Mouse (Mus musculus) embryonic facial prominence, embryonic 12.5 days (tissue): ENCODE measurements around the gene Gpr87. TPM values are rescaled to one million over a fixed set of nuclear protein-coding genes. Genes with fewer than 3 reads are reported as not detected.

Experiments used
- ATAC-seq: fragments of 200-750 bp; cut with Nextera tagmentation; 2 replicates; pipeline ENCODE4 v1.8.0; 2017; ENCODE audit not compliant: insufficient number of reproducible peaks, insufficient read depth, low FRiP score, low TSS enrichment
- H3K27ac ChIP-seq: fragments of 300-500 bp; sonication (generic); 2 replicates; pipeline ENCODE4 v1.5.1; 2016; ENCODE audit warnings: mild to moderate bottlenecking
- H3K27me3 ChIP-seq: fragments of 300-500 bp; sonication (generic); 2 replicates; pipeline ENCODE4 v1.6.1; 2016; ENCODE audit warnings: mild to moderate bottlenecking, moderate library complexity
- H3K36me3 ChIP-seq: fragments of 300-500 bp; sonication (generic); 2 replicates; pipeline ENCODE4 v1.6.1; 2016; ENCODE audit warnings: mild to moderate bottlenecking
- H3K4me1 ChIP-seq: fragments of 300-500 bp; sonication (generic); 2 replicates; pipeline ENCODE4 v1.6.1; 2016
- H3K4me2 ChIP-seq: fragments of 300-500 bp; sonication (generic); replicated peaks from 2 replicates; pipeline ENCODE4 v1.6.1; 2016; ENCODE audit warnings: mild to moderate bottlenecking, moderate library complexity
- H3K4me3 ChIP-seq: fragments of 300-500 bp; sonication (generic); 2 replicates; pipeline ENCODE4 v1.5.1; 2016; ENCODE audit warnings: mild to moderate bottlenecking
- H3K9ac ChIP-seq: fragments of 300-500 bp; sonication (generic); 2 replicates; pipeline ENCODE4 v1.6.1; 2016; ENCODE audit warnings: mild to moderate bottlenecking, moderate library complexity
- H3K9me3 ChIP-seq: fragments of 300-500 bp; sonication (generic); 2 replicates; pipeline ENCODE4 v1.6.1; 2016; ENCODE audit warnings: mild to moderate bottlenecking, moderate library complexity
- WGBS: fragments of 180-500 bp; shearing (Covaris S2); methylation state at CpG from one replicate; pipeline ENCODE4 v1.1.7; 2016; 5-methylcytosine and 5-hydroxymethylcytosine counted together
- polyA plus RNA-seq: library from polyadenylated mRNA; unstranded; fragments of >200 nt; fragmentation: Nextera tagmentation; extraction: Ambion mirVana; gene quantifications from 2 replicates; pipeline ENCODE4 v1.2.1, GENCODE M21; 2016

Gpr87 gene
- polyA plus RNA-seq, 1 experiment from 2014 or later, result 0.26 TPM

GRCm38 (mm10) chr3:59182129-59182528 is 12.8 kb downstream of the Gpr87 start:
- ATAC-seq, result no peak
- H3K27ac ChIP-seq, result no peak overlapping the region
- no peaks in the 10 kb centered on the region for H3K36me3 ChIP-seq

GRCm38 (mm10) chr3:59181134-59181533 is 13.8 kb downstream of the Gpr87 start:
- no peak for ATAC-seq
- H3K9ac ChIP-seq, result no peak overlapping the region
- H3K27me3 ChIP-seq, result no peaks in the 10 kb centered on the region
- H3K27ac ChIP-seq, result no peak overlapping the region
- H3K36me3 ChIP-seq, result no peaks in the 10 kb centered on the region
- WGBS, result 71% methylated on average over 5 of the region's 5 CpGs
- no peak overlapping the region for H3K4me2 ChIP-seq
- no peak overlapping the region for H3K4me3 ChIP-seq
- H3K4me1 ChIP-seq, result no peaks in the 10 kb centered on the region
- no peaks in the 10 kb centered on the region for H3K9me3 ChIP-seq

More at GRCm38 (mm10) chr3:59182129-59182528, 12.8 kb downstream of the Gpr87 start:
- Histone ChIP-seq H3K27me3 (no peaks in the 10 kb centered on the region), H3K9ac (no peak overlapping the region), H3K4me1 (no peaks in the 10 kb centered on the region), H3K4me3 (no peak overlapping the region), H3K4me2 (no peak overlapping the region), H3K9me3 (no peaks in the 10 kb centered on the region)

DNA sequence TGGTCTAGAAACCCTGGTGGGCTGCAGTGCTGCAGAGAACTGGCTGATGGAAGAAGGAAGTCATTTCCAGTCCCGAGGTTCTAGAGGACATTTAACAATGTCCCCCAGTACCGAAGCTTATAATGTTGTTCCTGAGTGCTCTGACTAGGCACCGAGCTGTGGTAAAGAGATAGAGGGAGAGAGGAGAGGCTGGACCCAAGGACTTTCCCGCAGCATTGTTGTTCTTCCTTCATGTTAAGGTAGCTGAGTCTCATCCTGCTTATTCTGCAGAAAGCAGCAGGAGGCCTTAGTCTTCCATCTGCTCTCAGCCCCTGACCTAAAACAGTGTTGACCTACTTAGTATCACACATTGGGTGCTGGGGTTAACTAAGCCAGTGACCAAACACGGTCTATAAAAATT is 18.0 kb downstream of the Gpr87 start:
- Histone ChIP-seq H3K9me3 (no peaks in the 10 kb centered on the region), H3K36me3 (no peaks in the 10 kb centered on the region), H3K4me2 (no peak overlapping the region), H3K9ac (no peak overlapping the region), H3K27me3 (no peaks in the 10 kb centered on the region), H3K4me3 (no peak overlapping the region), H3K27ac (no peak overlapping the region), H3K4me1 (no peaks in the 10 kb centered on the region)
- 80% methylated on average over 5 of the region's 5 CpGs for WGBS
- no peak for ATAC-seq

GRCm38 (mm10) chr3:59175234-59175633 is 19.7 kb downstream of the Gpr87 start:
- H3K27me3 ChIP-seq, result no peaks in the 10 kb centered on the region
- no peak overlapping the region for H3K4me2 ChIP-seq
- H3K4me3 ChIP-seq, result no peak overlapping the region
- 29% methylated on average over 5 of the region's 5 CpGs for WGBS
- no peak overlapping the region for H3K9ac ChIP-seq
- no peaks in the 10 kb centered on the region for H3K9me3 ChIP-seq
- no peak for ATAC-seq
- no peaks in the 10 kb centered on the region for H3K36me3 ChIP-seq
- 0 out of 2 replicates have a peak, but pooled peaks cover 4% of the 10 kb centered on the region for H3K4me1 ChIP-seq
- H3K27ac ChIP-seq, result no peak overlapping the region

- H3K36me3 ChIP-seq, result no peaks in the 10 kb centered on the region
- H3K4me1 ChIP-seq, result 0 out of 2 replicates have a peak, but pooled peaks cover 8% of the 10 kb centered on the region
- H3K27me3 ChIP-seq, result no peaks in the 10 kb centered on the region
- H3K4me3 ChIP-seq, result no peak overlapping the region
- H3K9ac ChIP-seq, result no peak overlapping the region
- ATAC-seq, result no peak
- no peak overlapping the region for H3K27ac ChIP-seq
- 72% methylated on average over 6 of the region's 6 CpGs for WGBS
- H3K9me3 ChIP-seq, result no peaks in the 10 kb centered on the region
- H3K4me2 ChIP-seq, result no peak overlapping the region
Measured at GRCm38 (mm10) chr3:59174426-59175154, 20.3 kb downstream of the Gpr87 start.

DNA sequence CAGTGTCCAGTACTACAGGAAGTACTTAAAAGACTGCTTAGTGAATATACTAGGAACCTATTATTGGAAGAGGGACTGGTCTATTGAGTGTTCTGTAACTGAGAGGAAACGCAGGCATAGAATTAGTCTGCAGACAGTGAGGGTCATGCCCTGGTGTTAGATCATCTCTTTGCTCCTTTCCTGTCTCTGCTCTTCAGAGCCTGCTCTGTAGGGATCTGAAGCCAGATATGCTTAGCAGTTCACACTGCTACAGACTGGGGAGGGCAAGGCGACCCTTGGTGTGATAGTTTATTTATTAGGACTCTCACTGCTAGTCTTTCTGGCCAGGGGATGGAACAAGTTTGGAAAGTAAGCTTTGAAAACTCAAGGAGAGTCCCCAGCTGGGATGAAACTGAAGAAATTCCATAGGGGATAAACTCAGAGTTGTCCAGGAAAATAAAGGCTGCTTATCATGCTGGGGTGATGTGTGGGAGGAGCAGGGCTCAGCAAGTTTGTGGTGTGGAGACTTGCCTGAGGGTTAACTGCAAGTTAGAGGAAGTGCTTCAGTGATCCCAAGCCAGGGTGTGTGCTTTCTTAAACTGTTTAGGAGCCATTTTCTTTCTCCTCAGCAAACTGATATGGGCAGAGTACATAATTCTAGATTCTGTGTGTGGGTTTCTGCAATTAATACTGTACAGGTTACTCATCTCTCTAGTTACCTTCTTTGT is 24.8 kb downstream of the Gpr87 start:
- H3K9ac ChIP-seq, result no peak overlapping the region
- H3K4me3 ChIP-seq, result no peak overlapping the region
- H3K9me3 ChIP-seq, result no peaks in the 10 kb centered on the region
- no peaks in the 10 kb centered on the region for H3K27me3 ChIP-seq
- 42% methylated on average over 2 of the region's 2 CpGs for WGBS
- no peak overlapping the region for H3K4me2 ChIP-seq
- ATAC-seq, result no peak
- no peak overlapping the region for H3K27ac ChIP-seq
- no peaks in the 10 kb centered on the region for H3K36me3 ChIP-seq
- 0 out of 2 replicates have a peak, but pooled peaks cover 8% of the 10 kb centered on the region for H3K4me1 ChIP-seq

DNA sequence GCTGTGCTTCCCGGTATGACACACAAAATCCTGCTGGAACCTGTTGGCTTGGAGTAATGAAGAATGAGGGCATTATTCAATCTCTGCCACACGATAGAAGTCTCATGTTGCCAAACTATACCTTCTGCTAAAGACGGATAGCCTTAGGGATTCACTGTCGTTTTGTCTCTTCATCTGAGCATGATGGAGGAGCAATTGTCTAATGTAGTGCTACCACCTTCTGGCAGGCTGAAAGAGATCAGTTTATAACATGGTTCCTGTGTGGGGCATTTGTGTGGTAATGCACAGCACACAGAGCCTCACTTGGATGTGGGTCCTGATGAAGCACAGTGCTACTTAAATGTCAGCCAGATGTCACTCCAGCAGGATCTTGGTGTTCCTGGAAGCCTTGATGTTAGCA is 25.7 kb downstream of the Gpr87 start:
- 59% methylated on average over 4 of the region's 4 CpGs for WGBS
- Histone ChIP-seq H3K27ac (no peak overlapping the region), H3K9ac (no peak overlapping the region), H3K4me1 (0 out of 2 replicates have a peak, but pooled peaks cover 8% of the 10 kb centered on the region), H3K4me2 (no peak overlapping the region), H3K27me3 (no peaks in the 10 kb centered on the region), H3K4me3 (no peak overlapping the region), H3K9me3 (no peaks in the 10 kb centered on the region), H3K36me3 (no peaks in the 10 kb centered on the region)
- ATAC-seq, result no peak

GRCm38 (mm10) chr3:59168476-59168875 is 26.4 kb downstream of the Gpr87 start:
- Histone ChIP-seq H3K36me3 (no peaks in the 10 kb centered on the region), H3K27me3 (no peaks in the 10 kb centered on the region), H3K9ac (no peak overlapping the region), H3K4me2 (no peak overlapping the region), H3K27ac (no peak overlapping the region), H3K4me3 (no peak overlapping the region), H3K4me1 (0 out of 2 replicates have a peak, but pooled peaks cover 8% of the 10 kb centered on the region), H3K9me3 (no peaks in the 10 kb centered on the region)
- 91% methylated on average over 6 of the region's 6 CpGs for WGBS
- no peak for ATAC-seq

GRCm38 (mm10) chr3:59167417-59168054 is 27.4 kb downstream of the Gpr87 start:
- no peaks in the 10 kb centered on the region for H3K36me3 ChIP-seq
- no peaks in the 10 kb centered on the region for H3K27me3 ChIP-seq
- H3K9ac ChIP-seq, result no peak overlapping the region
- no peak overlapping the region for H3K4me2 ChIP-seq
- H3K9me3 ChIP-seq, result no peaks in the 10 kb centered on the region
- 0 out of 2 replicates have a peak, but pooled peaks cover 8% of the 10 kb centered on the region for H3K4me1 ChIP-seq
- H3K4me3 ChIP-seq, result no peak overlapping the region
- 78% methylated on average over 2 of the region's 2 CpGs for WGBS
- ATAC-seq, result no peak
- no peak overlapping the region for H3K27ac ChIP-seq

GRCm38 (mm10) chr3:59160465-59160864 is 34.4 kb downstream of the Gpr87 start:
- Histone ChIP-seq H3K27me3 (no peaks in the 10 kb centered on the region), H3K27ac (no peak overlapping the region), H3K36me3 (no peaks in the 10 kb centered on the region), H3K4me2 (no peak overlapping the region), H3K9ac (no peak overlapping the region), H3K4me1 (no peaks in the 10 kb centered on the region), H3K4me3 (no peak overlapping the region), H3K9me3 (no peaks in the 10 kb centered on the region)
- ATAC-seq, result no peak
- WGBS, result 81% methylated on average over 1 of the region's 1 CpGs

- Histone ChIP-seq H3K27ac (no peak overlapping the region), H3K36me3 (no peaks in the 10 kb centered on the region), H3K27me3 (no peaks in the 10 kb centered on the region), H3K9ac (no peak overlapping the region), H3K4me1 (no peaks in the 10 kb centered on the region), H3K4me3 (no peak overlapping the region), H3K9me3 (no peaks in the 10 kb centered on the region), H3K4me2 (no peak overlapping the region)
- 94% methylated on average over 5 of the region's 5 CpGs for WGBS
- ATAC-seq, result no peak
Measured at GRCm38 (mm10) chr3:59157048-59157447, 37.9 kb downstream of the Gpr87 start.

GRCm38 (mm10) chr3:59155404-59155803 is 39.5 kb downstream of the Gpr87 start:
- Histone ChIP-seq H3K9me3 (no peaks in the 10 kb centered on the region), H3K27ac (no peak overlapping the region), H3K4me2 (no peak overlapping the region), H3K4me3 (no peak overlapping the region), H3K27me3 (no peaks in the 10 kb centered on the region), H3K9ac (no peak overlapping the region), H3K36me3 (no peaks in the 10 kb centered on the region), H3K4me1 (no peaks in the 10 kb centered on the region)
- ATAC-seq, result no peak
- WGBS, result 85% methylated on average over 6 of the region's 6 CpGs
